22 mouse cellular contexts compared by ENCODE assay signal in the genomic region with DNA sequence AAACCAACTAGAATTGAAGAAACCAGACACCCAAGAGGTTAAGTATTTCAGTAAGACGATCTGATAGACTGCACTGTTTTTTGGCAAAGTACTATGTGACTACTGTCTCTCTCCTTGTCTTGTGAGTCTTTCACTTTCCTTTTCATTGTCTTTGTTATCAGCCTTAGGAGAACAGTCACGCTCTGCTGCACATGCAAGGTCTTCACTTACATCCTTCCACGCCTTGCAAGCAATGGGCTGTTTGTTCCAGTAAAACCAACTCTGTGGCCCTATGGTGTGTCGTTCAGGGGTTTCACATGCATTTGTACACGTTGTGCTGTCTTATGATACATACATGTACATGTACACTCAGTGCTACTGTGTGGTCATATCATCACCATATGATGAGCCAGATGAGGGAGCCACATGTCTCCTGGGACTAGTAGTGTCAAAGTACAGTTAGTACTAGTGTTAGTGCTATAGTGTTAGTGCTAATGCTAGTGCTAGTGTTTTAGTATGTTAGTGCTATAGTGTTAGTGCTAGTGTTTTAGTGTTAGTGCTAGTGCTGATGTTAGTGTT.
DNase-seq lines count a peak whose midpoint lies in the region; ATAC-seq and TF ChIP-seq lines count a peak whose summit lies in the region.
"Had no signal": no experiment of that assay in that cellular context is flagged by ENCODE, and none has a peak within 500 bp of the region (broad histone marks: within the 10 kb centered on the region; RNA-seq: fewer than 3 reads in every experiment).

No protein-coding gene starts in this region.

- no peak for TF ChIP-seq RAD21 in MEL (IDR thresholded peaks at IDR 0.05; ENCODE audit: low read depth, low read length)

- no peak for ATAC-seq in stomach, postnatal 0 days (ENCODE audit: low FRiP score, low TSS enrichment)
- ATAC-seq: forebrain, embryonic 15.5 days; midbrain, embryonic 13.5 days; Patski had no signal

- no peak overlapping the region for H3K27ac ChIP-seq in MEL (ENCODE audit: control insufficient read depth, low read depth, low read length)
- no peak overlapping the region for H3K27ac ChIP-seq in stomach, postnatal 0 days (replicated peaks)
- H3K27ac ChIP-seq: forebrain, embryonic 15.5 days; hindbrain, embryonic 12.5 days; midbrain, embryonic 13.5 days; neural tube, embryonic 13.5 days had no signal

- peak; percentile 29 to 61 for DNase-seq in spleen, adult 18-20 months
- DNase-seq in spleen, postnatal 4 days (ENCODE audit: low spot score in 2 of 2), result no peak
- peak; percentile 52 for DNase-seq in CD4-positive helper T cell, adult 2 months (ENCODE audit: low read depth, low spot score)
- peak; percentile 19 for DNase-seq in MEL (ENCODE audit: low read depth, low spot score)
- DNase-seq in naive thymus-derived CD4-positive, alpha-beta T cell, adult 2 months (ENCODE audit: low read depth), result peak; percentile 64
- DNase-seq in stomach, postnatal 0 days (ENCODE audit: low spot score), result no peak
- no peak for DNase-seq in layer of hippocampus, postnatal 10 days (ENCODE audit: low spot score in 2 of 2)
- DNase-seq: adrenal gland, postnatal 25 days; cerebellum, adult 11 months; cerebellum, postnatal 14 days; gastrocnemius, postnatal 36 days; heart, postnatal 10 days; kidney, adult 8-10 months; kidney, postnatal 36 days; lung, adult 2 months; thymus, postnatal 4 days had no signal

- no peaks in the 10 kb centered on the region for H3K27me3 ChIP-seq in MEL (ENCODE audit: control insufficient read depth in 1 of 2, insufficient read depth in 2 of 2, low read length in 2 of 2)
- no peaks in the 10 kb centered on the region for H3K27me3 ChIP-seq in stomach, postnatal 0 days (ENCODE audit: control insufficient read depth, insufficient read depth, low read length)
- H3K27me3 ChIP-seq: forebrain, embryonic 15.5 days; hindbrain, embryonic 12.5 days; midbrain, embryonic 13.5 days; neural tube, embryonic 13.5 days; Patski had no signal

- TF ChIP-seq POLR2A in MEL (IDR thresholded peaks at IDR 0.05; ENCODE audit: control insufficient read depth in 1 of 2, insufficient read depth in 1 of 2, low read depth in 1 of 2, low read length in 2 of 2, poor library complexity in 1 of 2), result no peak

- H3K4me1 ChIP-seq in MEL (ENCODE audit: control insufficient read depth in 1 of 2, insufficient read depth in 2 of 2, low read length in 2 of 2), result no peaks in the 10 kb centered on the region
- no peaks in the 10 kb centered on the region; the same call in 1 of the 2 replicates for H3K4me1 ChIP-seq in stomach, postnatal 0 days (replicated peaks; ENCODE audit: control insufficient read depth, insufficient read depth)

- H3K4me2 ChIP-seq in stomach, postnatal 0 days (replicated peaks; ENCODE audit: low read depth), result no peak overlapping the region
- H3K4me2 ChIP-seq: forebrain, embryonic 15.5 days; heart, embryonic 11.5 days; hindbrain, embryonic 12.5 days; midbrain, embryonic 13.5 days; neural tube, embryonic 13.5 days had no signal

- no peak for TF ChIP-seq EP300 in MEL (IDR thresholded peaks at IDR 0.05; ENCODE audit: low read depth in 1 of 2, low read length in 2 of 2)
- TF ChIP-seq EP300 in stomach, postnatal 0 days (optimal IDR thresholded peaks at IDR 0.05), result no peak

- H3K36me3 ChIP-seq in MEL (ENCODE audit: control insufficient read depth in 1 of 2, insufficient read depth in 2 of 2, low read length in 2 of 2), result no peaks in the 10 kb centered on the region
- no peaks in the 10 kb centered on the region for H3K36me3 ChIP-seq in stomach, postnatal 0 days (ENCODE audit: control insufficient read depth, insufficient read depth, low read length)
- H3K36me3 ChIP-seq: forebrain, embryonic 15.5 days; hindbrain, embryonic 12.5 days; midbrain, embryonic 13.5 days; neural tube, embryonic 13.5 days had no signal

- H3K79me2 ChIP-seq in MEL (ENCODE audit: control insufficient read depth, insufficient read depth, low read length, poor library complexity), result no peaks in the 10 kb centered on the region

- TF ChIP-seq CTCF in MEL (IDR thresholded peaks at IDR 0.05 in 2 of 3, conservative IDR thresholded peaks at IDR 0.05 in 1 of 3; ENCODE audit: control insufficient read depth in 1 of 3, insufficient read depth in 1 of 3, low read depth in 2 of 3, low read length in 3 of 3, poor library complexity in 1 of 3, severe bottlenecking in 1 of 3), result no peak
- TF ChIP-seq CTCF in stomach, postnatal 0 days (IDR thresholded peaks at IDR 0.05; ENCODE audit: low read depth), result no peak

- WGBS in stomach, postnatal 0 days, result 83% methylated on average over 5 of the region's 5 CpGs

- no peaks in the 10 kb centered on the region for H3K9me3 ChIP-seq in MEL (replicated peaks; ENCODE audit: insufficient read depth, low read length)
- H3K9me3 ChIP-seq in stomach, postnatal 0 days (ENCODE audit: control insufficient read depth, low read length), result no peaks in the 10 kb centered on the region
- H3K9me3 ChIP-seq: forebrain, embryonic 15.5 days; hindbrain, embryonic 12.5 days; midbrain, embryonic 13.5 days; neural tube, embryonic 13.5 days had no signal

- no peak overlapping the region for H3K9ac ChIP-seq in MEL (ENCODE audit: control insufficient read depth, low read depth, low read length, poor library complexity, severe bottlenecking)
- H3K9ac ChIP-seq in stomach, postnatal 0 days (ENCODE audit: low read length), result no peak overlapping the region
- H3K9ac ChIP-seq: forebrain, embryonic 15.5 days; hindbrain, embryonic 12.5 days; midbrain, embryonic 13.5 days; neural tube, embryonic 13.5 days had no signal

- H3K4me3 ChIP-seq in MEL (ENCODE audit: control insufficient read depth in 1 of 2, insufficient read depth in 1 of 2, low read depth in 2 of 2, low read length in 2 of 2), result no peak overlapping the region
- no peak overlapping the region for H3K4me3 ChIP-seq in stomach, postnatal 0 days (ENCODE audit: low read depth, low read length)
- H3K4me3 ChIP-seq: forebrain, embryonic 15.5 days; hindbrain, embryonic 12.5 days; midbrain, embryonic 13.5 days; neural tube, embryonic 13.5 days had no signal

TF ChIP-seq in MEL, 35 proteins besides CTCF, POLR2A, EP300 and RAD21:
- TF ChIP-seq ETS1 (IDR thresholded peaks at IDR 0.05; ENCODE audit: low read depth, low read length) (0 out of 2 replicates have a peak, but pooled peaks have one; percentile 23), MAX (IDR thresholded peaks at IDR 0.05; ENCODE audit: low read length) (no peak)
TF ChIP-seq in MEL: peak in this region for 1.

Comparison
In these comparisons a context has a peak if more than half of its experiments do, and no peak if none do; other contexts are left out.
1. DNase-seq: peak in spleen, adult 18-20 months (2 of 2), CD4-positive helper T cell, adult 2 months (single experiment), MEL (single experiment) and naive thymus-derived CD4-positive, alpha-beta T cell, adult 2 months (single experiment); none in spleen, postnatal 4 days (0 of 2), stomach, postnatal 0 days (single experiment) and layer of hippocampus, postnatal 10 days (0 of 2).